Mouse (Mus musculus) erythroblast, embryonic 14.5 days (primary cell): Measurements from ENCODE around the gene Usp21.

Experiments used
- GATA1 ChIP-seq: IDR thresholded peaks from 2 replicates; pipeline ENCODE4 v1.6.1; 2012; ENCODE audit warnings: low read length, inconsistent platforms, mixed read lengths
- TAL1 ChIP-seq: IDR thresholded peaks from 3 replicates; pipeline ENCODE4 v1.6.1; 2012; ENCODE audit warnings: low read length, inconsistent platforms, mixed read lengths

DNA sequence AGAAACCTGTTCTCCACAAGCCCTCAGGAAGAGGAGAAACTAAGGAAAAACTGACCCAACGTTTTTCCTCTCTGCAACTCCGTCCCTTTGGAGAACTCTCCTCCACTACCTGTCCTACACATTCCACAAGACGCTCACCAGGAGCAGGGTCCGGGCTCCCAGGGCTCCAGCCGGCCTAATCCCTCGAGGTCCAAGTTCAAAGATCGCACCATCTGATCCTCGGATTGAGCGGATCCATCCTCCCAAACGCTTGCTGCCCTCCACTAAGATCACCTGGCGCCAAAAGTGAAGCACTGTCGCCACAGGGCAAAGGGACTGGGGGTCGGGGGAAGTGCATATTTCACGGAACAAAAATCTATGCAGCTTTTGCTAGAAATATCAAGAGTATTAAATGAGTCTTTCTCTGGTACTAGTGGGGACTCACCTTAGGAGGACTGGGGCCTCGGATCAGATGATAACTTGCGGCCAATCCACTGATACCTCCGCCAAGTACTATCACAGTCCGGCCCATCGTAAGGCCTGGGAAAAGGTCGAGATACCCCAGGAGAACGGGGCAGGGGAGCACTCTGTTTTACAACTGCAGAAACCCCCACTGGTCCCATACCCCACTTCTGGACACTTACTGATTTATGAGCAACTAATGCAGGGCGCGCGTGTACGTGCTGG lies 7.4 kb downstream of the Usp21 start:
- TF ChIP-seq TAL1: no peak
- no peak for TF ChIP-seq GATA1
